Mouse (Mus musculus) lung, postnatal 10 days (tissue): ENCODE data around the gene Wasf3.
"Not testable (repeated sequence)": the region's sequence is repeated elsewhere in the genome, so short reads cannot be mapped to it uniquely, and the experiment has no call there.

Source experiments
- DNase-seq: peaks from one replicate; pipeline ENCODE4 v3.0.0; 2021

The Wasf3 gene

DNA sequence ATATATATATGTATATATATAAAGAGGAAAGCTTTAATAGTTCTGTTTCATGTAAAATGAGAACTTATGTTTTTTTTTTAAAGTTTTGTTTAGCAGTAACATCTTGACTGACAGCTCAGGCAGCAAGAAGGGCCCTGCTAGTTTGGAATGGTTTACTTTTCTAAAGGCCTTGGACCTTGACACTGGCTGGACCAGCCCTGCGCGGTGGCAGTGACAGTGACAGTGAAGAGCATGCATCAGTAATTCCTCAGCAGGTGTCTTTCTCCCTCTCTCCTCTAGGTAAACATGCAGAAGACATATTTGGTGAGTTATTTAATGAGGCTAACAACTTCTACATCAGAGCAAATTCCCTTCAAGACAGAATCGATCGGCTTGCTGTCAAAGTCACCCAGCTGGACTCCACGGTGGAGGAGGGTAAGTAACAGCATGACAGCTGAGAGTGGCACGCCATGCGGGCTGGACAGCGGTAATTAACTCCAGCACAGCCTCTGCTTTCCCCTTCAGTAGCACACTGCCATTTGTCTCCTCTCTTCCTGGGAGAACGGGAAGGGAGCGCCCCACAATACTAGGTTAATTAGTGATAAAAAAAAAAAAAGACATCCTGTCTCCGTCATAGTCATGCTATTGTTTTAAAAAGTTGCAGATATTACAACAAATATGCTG is 66.9 kb downstream of the Wasf3 start:
- no peak for DNase-seq

DNA sequence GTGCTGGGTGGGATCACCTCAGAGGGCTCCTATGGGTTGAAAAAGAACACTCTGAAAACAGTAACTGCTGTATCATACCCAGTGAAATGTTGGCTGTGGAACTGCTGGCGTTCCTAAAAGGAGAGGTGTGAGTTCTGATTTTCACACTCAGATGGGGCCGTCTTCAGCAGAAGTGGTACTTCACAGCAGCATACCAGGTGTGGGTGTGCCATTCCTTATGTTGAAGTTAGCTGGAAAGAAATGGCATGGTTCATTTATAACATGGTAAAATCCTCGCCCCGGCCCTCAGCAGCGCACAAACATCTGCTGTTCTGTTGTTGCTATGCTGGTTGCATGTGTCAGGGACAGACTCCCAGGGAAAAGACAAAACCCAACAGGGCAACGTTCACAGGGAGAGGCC is 68.8 kb downstream of the Wasf3 start:
- no peak for DNase-seq

DNA sequence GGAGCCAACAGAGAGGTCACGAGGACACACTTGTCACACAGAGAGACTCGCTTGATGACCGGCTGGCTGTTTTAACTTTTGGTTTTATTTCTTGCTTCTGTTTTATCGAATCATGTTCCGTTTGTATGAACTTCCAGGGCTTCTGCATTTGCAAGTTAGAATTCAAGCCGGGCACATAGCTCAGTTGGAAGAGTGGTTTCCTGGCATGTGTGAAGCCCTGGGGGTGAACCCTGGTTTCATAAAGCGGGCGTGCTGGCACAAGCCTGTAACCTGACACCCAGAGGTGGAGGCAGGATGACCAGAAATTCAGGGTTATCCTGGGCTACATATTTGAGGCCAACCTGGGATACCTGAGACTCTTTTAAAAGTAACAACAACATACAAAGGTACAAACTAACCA is 76.8 kb downstream of the Wasf3 start:
- DNase-seq = peak; percentile 11

DNA sequence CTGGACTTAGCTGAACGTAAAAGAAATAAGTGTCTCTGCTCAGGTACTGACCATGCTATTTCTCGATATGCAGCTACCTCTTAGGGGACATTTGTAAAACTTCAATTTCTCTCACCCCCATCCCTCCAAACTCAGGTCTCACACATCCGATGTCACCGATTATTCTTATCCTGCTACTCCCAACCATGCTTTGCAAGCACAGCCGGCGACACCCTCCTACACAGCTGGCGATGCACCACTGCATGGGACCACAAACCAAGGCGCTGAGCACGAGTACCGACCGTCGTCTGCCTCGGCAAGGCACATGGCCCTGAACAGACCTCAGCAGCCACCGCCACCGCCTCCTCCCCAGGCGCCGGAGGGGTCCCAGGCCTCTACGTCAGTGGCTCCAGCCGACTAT is 81.9 kb downstream of the Wasf3 start:
- no peak for DNase-seq

DNA sequence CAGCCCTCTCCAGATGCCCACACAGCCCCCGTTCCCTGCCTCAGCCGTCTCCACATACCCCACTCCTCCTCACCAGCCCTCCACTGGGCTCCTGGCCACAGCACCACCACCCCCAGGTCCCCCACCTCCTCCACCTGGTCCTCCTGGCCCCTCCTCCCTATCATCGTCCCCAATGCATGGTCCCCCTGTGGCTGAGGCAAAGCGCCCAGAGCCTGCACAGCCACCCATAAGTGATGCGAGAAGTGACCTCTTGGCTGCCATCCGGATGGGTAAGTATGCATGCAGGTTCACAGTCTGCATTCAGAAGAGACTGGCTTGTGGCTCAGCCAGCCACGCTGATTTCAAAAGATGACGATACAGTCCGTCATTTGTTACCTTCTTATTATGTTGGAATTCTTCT is 83.5 kb downstream of the Wasf3 start:
- no peak for DNase-seq

DNA sequence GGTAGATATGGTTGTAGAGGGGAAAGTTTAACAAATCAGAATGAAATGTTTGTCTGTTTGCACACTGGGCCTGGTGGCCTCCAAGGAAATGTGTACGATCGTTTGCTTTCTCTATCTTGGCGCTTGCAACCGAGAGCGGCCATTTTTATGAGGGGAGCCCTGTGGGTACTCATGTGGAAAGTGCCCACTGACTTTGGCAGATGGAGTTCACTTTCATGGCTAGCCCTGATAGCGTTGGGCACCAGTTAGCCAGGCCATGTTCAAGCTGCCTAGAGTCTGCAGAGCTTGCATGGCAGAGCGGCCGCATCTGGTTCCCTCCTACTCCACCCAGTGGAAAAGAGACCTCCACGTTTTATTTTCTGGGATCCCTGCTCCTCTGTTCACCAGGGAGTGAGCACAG is 86.0 kb downstream of the Wasf3 start:
- no peak for DNase-seq

DNA sequence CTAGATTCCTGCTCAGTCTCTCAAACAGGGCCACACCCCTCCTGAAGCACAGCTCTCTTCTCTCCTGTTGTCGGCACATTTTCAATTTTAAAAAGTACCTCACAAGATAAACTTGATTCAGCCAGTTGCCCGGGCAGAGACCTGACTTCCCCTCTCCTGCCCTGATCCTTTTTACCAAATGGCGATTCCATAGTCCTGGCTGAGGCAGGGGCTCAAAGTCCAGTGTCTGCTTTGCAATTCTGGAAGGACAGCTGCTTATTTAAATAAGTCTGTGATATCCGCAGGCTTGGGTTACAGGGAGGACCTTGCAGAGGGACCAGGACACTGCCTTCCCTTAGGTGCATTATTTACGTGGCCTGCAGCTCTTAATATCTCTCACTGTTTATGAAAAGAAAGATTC is 86.5 kb downstream of the Wasf3 start:
- DNase-seq = no peak

DNA sequence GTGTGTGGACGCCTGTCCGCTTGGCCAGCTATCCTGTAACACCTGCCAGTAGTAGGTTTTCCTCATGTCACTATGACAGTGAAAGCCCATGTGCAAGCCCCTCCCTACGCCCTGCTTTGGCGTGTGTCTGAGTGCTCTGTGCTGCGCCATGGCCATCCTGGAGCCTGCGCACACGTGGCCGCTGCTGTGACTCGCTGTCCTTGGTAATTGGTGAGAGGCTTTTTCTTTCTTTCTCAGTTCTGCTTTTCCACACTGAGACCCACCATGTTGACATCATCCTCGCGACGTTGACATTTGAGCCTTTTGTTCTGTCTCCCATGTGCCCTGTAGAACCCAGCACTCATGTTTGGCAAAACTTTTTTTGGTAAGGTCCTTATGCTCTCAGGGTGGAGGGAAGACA is 87.0 kb downstream of the Wasf3 start:
- DNase-seq = no peak

DNA sequence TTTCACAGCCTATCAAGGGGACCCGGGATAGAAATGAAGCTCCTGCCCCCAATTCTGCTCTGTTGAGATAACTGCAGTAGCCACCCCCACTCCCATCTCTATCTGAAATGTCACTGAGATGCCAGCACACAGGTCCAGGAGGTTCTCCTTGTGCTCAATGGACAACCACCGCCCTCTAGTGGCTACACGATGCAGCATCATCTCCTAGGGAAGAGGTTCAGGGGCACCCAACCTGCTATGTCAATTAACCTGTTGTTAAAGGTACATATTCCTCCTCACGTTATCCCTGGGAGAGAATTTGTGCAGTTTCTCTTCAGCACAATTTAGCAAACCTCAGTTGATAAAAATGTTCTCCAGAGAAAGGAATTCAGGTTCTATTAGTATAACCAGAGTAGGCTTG is 94.8 kb downstream of the Wasf3 start:
- DNase-seq = peak; percentile 38

DNA sequence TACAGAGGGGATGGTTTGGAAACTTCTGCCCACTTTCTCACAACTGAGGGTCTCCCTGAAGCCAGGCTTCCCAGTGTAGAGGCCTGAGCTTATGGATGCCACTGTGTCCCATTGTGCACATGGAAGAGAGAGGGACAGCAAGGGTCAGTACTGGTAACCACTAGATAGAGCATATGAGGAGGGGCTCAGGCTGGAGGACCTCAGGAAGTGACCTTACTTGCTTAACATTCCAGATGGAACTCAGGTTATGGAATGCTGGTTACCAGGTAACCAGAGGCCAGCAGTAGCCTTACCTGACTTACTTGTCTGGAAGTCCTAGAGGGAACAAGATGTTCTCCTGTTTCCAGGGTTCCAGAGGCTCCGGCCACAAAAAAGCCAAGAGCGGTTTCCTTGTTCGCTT is 96.9 kb downstream of the Wasf3 start, which contains the start of gene Gm6408:
Gm6408 (plus strand) TSS at position 301 of the 400 bp plus-strand sequence.
- not testable (repeated sequence) for DNase-seq

DNA sequence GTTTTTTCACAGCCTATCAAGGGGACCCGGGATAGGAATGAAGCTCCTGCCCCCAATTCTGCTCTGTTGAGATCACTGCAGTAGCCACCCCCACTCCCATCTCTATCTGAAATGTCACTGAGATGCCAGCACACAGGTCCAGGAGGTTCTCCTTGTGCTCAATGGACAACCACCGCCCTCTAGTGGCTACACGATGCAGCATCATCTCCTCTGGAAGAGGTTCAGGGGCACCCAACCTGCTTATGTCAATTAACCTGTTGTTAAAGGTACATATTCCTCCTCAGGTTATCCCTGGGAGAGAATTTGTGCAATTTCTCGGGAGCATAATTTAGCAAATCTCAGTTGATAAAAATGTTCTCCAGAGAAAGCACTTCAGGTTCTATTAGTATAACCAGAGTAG is 104.2 kb downstream of the Wasf3 start:
- peak; percentile 30 for DNase-seq

DNA sequence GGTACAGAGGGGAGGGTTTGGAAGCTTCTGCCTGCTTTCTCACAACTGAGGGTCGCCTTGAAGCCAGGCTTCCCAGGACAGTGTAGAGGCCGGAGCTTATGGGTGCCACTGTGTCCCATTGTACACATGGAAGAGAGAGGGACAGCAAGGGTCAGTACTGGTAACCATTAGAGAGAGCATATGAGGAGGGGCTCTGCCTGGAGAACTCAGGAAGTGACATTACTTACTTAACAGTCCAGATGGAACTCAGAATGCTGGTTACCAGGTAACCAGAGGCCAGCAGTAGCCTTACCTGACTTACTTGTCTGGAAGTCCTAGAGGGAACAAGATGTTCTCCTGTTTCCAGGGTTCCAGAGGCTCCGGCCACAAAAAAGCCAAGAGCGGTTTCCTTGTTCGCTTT is 106.3 kb downstream of the Wasf3 start, which contains the start of gene Gm6370:
Gm6370 (plus strand) TSS at position 301 of the 400 bp plus-strand sequence.
- not testable (repeated sequence) for DNase-seq

DNA sequence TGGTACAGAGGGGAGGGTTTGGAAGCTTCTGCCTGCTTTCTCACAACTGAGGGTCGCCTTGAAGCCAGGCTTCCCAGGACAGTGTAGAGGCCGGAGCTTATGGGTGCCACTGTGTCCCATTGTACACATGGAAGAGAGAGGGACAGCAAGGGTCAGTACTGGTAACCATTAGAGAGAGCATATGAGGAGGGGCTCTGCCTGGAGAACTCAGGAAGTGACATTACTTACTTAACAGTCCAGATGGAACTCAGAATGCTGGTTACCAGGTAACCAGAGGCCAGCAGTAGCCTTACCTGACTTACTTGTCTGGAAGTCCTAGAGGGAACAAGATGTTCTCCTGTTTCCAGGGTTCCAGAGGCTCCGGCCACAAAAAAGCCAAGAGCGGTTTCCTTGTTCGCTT is 117.3 kb downstream of the Wasf3 start, which contains the start of gene 4930449I24Rik:
4930449I24Rik (plus strand) TSS at position 301 of the 400 bp plus-strand sequence.
- not testable (repeated sequence) for DNase-seq

DNA sequence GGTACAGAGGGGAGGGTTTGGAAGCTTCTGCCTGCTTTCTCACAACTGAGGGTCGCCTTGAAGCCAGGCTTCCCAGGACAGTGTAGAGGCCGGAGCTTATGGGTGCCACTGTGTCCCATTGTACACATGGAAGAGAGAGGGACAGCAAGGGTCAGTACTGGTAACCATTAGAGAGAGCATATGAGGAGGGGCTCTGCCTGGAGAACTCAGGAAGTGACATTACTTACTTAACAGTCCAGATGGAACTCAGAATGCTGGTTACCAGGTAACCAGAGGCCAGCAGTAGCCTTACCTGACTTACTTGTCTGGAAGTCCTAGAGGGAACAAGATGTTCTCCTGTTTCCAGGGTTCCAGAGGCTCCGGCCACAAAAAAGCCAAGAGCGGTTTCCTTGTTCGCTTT is 129.0 kb downstream of the Wasf3 start, which contains the start of gene Gm3402:
Gm3402 (plus strand) TSS at position 301 of the 400 bp plus-strand sequence.
- DNase-seq = not testable (repeated sequence)
